Mouse (Mus musculus): ENCODE data around the gene Mon2. TPM values are rescaled to one million over a fixed set of nuclear protein-coding genes. Genes with fewer than 3 reads are reported as not detected.

Mon2 gene
- polyA plus RNA-seq, 1 experiment from 2014 or later, result 26.0 TPM

DNA sequence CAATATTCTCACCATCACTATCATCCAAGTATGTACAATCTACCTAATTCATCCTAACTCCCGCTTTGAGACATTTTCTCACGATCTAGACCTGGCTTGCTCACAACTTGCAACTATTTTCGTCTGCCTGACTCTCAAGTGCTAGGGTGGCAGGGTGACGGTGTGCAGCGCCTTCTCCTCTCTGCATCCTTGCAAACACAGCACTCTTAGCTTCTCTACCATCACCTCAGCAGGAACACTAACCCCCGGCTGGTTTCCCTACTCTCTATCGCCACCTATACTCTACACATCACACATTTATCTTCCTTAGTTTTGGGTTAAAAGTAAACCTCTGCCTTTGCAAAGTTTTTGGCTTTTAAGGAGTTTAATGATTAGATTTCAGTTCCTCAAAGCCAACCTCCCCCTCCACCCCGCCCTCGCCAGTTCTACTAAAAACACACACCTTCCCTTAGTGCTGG is 88.6 kb downstream of the Mon2 start:
- no peaks in the 10 kb centered on the region for H3K27me3 ChIP-seq (replicated peaks; ENCODE audit: low read depth, poor library complexity, severe bottlenecking)
- DNase-seq (ENCODE audit: low spot score), result peak; percentile 61
- peak overlapping the region; percentile 67; the same call in 1 of the 2 replicates for H3K27ac ChIP-seq (replicated peaks)
- peaks cover 29% of the 10 kb centered on the region for H3K4me1 ChIP-seq
- H3K36me3 ChIP-seq (replicated peaks), result peaks cover 20% of the 10 kb centered on the region
- no peaks in the 10 kb centered on the region for H3K9me3 ChIP-seq
- WGBS, result 23% methylated on average over 9 of the region's 9 CpGs
- no peak overlapping the region for H3K4me3 ChIP-seq

DNA sequence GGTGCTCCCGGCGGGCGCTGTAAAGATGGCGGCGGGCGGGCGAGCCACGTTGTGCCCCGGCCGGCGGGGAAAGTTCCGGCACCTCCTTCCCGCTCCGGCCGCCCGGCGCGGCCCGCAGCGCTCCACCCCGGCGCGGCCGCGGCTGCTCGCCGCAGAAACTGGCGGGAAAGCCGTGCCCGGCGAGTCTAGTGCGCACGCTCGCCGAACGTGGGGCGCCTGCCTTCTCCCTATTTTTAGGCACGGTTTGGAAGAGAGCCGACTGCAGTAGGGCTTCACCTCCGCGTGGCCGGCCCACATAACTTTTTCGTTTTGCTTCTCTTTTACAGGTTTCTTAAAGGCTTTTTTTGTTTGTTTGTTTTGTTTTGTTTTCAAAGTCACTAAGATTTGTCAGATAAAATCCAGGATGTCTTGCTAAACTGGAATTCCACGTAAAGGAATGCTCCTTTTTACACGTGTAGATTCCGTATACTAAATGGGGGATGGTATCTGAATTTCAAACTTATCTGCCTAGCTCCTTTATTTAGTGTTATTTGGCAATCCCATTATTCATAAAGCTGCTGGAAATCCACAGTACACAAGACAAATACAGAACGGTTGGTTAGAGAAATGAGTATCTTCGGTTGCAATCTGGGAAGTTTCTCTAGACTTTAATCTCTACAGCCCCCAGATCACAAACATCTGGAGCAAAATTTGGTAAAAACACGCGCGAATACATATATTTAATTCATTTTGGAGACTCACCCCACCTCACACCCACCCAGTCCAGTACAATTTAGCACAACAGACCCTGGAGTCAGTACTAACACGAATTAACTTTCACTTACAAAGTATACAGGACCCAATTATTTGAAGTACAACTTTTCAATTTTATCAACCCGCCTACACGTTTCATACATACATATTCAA is 89.7 kb downstream of the Mon2 start:
- peaks cover 29% of the 10 kb centered on the region for H3K4me1 ChIP-seq
- no peaks in the 10 kb centered on the region for H3K9me3 ChIP-seq
- H3K4me3 ChIP-seq, result peak overlapping the region; percentile 93
- H3K27me3 ChIP-seq (replicated peaks; ENCODE audit: low read depth, poor library complexity, severe bottlenecking), result no peaks in the 10 kb centered on the region
- H3K27ac ChIP-seq (replicated peaks), result peak overlapping the region; percentile 100
- WGBS, result 11% methylated on average over 54 of the region's 54 CpGs
- DNase-seq (ENCODE audit: low spot score), result peak; percentile 89
- H3K36me3 ChIP-seq (replicated peaks), result peaks cover 28% of the 10 kb centered on the region

DNA sequence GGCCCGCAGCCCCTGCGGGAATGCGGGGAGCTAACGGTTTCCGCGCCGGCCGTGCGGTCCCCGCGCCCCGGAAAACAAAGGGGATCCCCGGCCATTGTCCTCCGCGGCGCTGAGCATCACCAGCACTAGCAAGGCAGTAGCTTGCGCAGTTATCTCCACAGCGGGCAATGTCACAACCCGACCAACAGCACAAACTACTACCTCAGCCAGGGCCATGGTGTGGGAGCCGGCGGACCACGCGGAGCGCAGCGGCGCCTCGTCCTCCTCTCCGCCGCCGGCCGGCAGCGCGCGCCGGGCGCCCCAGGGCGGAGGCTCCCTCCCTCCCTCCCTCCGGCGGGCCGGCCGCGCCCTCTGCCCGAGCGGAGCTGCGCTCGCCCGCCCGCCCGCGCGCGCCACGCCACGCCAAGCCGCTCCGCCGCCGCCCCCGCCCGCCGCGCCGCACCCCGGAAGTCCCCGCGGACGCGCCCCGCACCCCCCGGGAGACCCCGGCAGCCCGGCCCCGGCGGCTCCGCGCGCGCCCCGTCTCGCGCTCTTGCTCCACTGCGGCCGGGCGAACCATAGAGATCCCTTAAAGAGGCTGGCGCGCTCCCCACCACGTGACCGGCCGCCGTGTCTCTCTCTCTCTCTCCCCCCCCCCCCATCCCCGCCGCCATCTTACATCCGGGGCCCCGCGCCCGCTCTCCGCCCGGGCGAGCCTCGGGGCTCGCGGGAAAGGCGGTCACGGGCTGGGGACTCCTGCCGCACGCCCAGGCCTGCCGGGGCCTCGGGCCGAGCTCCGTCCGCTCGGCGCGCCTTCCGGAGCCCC is 90.6 kb downstream of the Mon2 start:
- peak overlapping the region; percentile 93 for H3K4me3 ChIP-seq
- peaks cover 29% of the 10 kb centered on the region for H3K4me1 ChIP-seq
- DNase-seq (ENCODE audit: low spot score), result peak; percentile 92
- H3K27me3 ChIP-seq (replicated peaks; ENCODE audit: low read depth, poor library complexity, severe bottlenecking), result no peaks in the 10 kb centered on the region
- no peaks in the 10 kb centered on the region for H3K9me3 ChIP-seq
- peak overlapping the region; percentile 100 for H3K27ac ChIP-seq (replicated peaks)
- H3K36me3 ChIP-seq (replicated peaks), result peaks cover 28% of the 10 kb centered on the region
- WGBS, result 2% methylated on average over 94 of the region's 115 CpGs

DNA sequence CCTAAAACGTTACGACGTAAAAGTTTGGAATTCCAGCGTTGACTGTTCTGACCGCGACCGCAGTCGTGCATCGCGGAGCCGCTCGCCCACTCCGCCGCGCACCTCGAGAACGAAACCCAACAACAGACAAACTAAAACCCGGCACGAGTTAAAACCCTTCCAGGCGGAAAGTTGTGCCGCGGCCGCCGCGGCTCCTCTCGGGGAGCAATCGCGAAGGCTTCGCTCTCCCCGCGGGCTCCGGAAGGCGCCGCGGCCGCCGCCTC is 91.1 kb downstream of the Mon2 start:
- Histone ChIP-seq H3K36me3 (replicated peaks) (peaks cover 30% of the 10 kb centered on the region), H3K27ac (replicated peaks) (peak overlapping the region; percentile 100), H3K9me3 (peaks cover 3% of the 10 kb centered on the region), H3K4me1 (peaks cover 29% of the 10 kb centered on the region), H3K27me3 (replicated peaks; ENCODE audit: low read depth, poor library complexity, severe bottlenecking) (no peaks in the 10 kb centered on the region), H3K4me3 (peak overlapping the region; percentile 93)
- WGBS, result under 1% methylated on average over 37 of the region's 37 CpGs
- no peak for DNase-seq (ENCODE audit: low spot score)

DNA sequence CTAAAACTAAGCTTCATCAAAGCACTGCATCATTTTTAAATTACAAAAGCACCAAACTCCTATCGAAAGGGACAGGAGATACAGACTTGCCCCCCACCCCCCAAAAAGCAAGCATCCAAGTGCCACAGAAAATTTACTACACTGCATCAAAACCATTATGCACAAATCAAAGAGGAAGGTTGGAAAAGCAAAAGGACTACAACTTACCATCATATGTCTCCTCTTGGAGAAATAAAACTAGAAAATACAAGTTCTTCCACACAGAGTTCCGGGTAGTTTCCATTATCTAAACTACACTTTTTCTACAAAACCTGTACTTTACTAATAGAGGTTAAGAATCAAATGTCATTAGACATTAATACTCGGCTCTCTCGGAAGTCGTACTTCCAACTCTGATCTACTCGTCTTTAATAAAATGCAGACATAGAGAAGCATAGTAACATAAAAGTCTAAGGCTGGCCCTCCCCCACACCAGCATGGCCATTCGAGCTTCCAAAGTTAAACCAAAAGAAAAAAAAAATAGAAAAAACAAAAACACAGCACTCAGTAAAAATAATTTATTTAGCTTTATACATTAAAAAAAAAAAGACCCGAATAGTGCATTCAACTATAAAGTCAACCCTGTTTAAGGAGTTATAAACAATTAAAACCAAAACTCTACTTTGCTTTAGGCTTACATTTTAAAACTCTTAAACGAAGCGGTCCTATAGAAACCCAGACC is 91.6 kb downstream of the Mon2 start:
- Histone ChIP-seq H3K4me3 (peak overlapping the region; percentile 93), H3K27ac (replicated peaks) (peak overlapping the region; percentile 100), H3K4me1 (peaks cover 29% of the 10 kb centered on the region), H3K27me3 (replicated peaks; ENCODE audit: low read depth, poor library complexity, severe bottlenecking) (no peaks in the 10 kb centered on the region), H3K36me3 (replicated peaks) (peaks cover 35% of the 10 kb centered on the region), H3K9me3 (peaks cover 6% of the 10 kb centered on the region)
- DNase-seq (ENCODE audit: low spot score), result no peak
- 7% methylated on average over 10 of the region's 10 CpGs for WGBS

DNA sequence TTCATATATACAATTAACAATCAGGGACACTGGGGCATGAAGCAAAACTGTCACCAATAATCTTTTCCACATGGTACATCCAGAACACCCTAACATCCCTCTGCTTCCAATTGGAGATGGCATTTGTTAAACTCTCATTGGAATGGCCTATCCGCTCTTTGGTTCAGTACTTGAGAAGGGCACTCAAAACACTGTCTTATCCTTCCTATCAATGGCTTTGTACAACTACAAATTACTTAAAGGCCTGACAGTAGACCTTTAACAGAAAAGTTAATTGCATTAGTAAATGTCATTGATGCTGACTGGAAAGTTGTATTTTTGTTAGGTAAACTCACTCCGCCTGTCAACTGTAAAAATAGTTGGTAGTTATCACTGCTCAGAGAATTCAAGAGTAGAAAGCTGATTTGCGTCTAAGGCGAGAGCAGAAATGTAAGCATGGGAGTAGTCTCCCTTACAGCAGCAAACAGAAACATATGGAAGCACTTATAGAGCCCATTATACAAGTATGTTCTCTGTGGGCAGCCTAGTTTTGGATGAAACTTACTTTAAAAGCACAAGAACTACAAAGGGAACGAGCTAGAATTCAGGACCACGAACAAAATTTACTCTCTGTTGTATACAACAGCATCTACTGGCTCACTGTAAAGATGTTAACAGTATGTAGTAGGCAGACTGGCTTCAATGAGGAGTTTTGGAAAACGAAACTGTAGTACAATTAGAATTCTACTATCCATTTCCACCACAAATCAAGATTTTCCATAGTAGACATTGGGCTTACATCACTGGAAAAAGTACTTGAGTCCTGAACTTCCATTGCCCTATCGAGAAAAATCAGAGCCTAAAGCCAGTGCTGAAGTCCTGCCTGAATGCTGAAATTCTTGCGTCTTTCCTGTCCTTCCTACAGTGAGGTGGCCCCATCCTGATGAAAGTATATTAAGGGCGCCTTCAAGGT is 92.5 kb downstream of the Mon2 start:
- 42% methylated on average over 10 of the region's 10 CpGs for WGBS
- H3K4me1 ChIP-seq, result peaks cover 29% of the 10 kb centered on the region
- peaks cover 6% of the 10 kb centered on the region for H3K9me3 ChIP-seq
- no peaks in the 10 kb centered on the region for H3K27me3 ChIP-seq (replicated peaks; ENCODE audit: low read depth, poor library complexity, severe bottlenecking)
- peak overlapping the region; percentile 100 for H3K27ac ChIP-seq (replicated peaks)
- H3K4me3 ChIP-seq, result peak overlapping the region; percentile 93
- H3K36me3 ChIP-seq (replicated peaks), result peaks cover 41% of the 10 kb centered on the region
- no peak for DNase-seq (ENCODE audit: low spot score)

DNA sequence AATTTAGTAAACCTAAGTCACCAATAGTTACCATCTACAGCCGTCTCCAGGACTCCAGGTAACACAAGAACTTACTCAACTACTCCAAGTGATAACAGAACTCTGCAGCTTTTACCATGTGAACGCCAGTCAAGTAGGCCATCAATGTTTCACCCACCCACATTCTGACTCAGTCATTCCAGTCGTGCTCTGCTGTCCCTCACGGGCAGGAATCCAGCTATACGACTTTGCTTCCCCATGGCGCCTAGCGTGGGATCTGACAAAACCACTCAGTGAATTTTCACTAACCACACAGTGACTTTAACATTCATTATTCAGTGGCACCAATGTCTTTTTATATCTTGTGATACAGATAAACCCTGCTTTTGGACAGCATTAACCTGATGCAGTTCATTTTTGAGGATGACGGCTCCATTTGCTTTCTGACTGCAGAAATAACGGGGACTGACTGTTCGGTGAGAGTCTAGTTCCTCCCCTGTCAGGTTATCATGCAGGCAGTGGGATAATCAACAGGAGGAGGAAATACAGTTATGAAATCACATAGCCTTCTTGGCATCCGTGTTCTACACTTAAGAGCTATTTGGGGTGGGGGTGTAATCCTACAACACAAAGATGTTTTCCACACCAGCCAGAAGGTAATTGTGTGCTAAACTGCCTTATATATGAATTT is 93.3 kb downstream of the Mon2 start:
- peaks cover 29% of the 10 kb centered on the region for H3K4me1 ChIP-seq
- no peaks in the 10 kb centered on the region for H3K27me3 ChIP-seq (replicated peaks; ENCODE audit: low read depth, poor library complexity, severe bottlenecking)
- H3K9me3 ChIP-seq, result peaks cover 6% of the 10 kb centered on the region
- WGBS, result 91% methylated on average over 11 of the region's 11 CpGs
- DNase-seq (ENCODE audit: low spot score), result no peak
- peaks cover 41% of the 10 kb centered on the region for H3K36me3 ChIP-seq (replicated peaks)
- H3K4me3 ChIP-seq, result peak overlapping the region; percentile 93
- H3K27ac ChIP-seq (replicated peaks), result no peak overlapping the region; the same call in 1 of the 2 replicates

DNA sequence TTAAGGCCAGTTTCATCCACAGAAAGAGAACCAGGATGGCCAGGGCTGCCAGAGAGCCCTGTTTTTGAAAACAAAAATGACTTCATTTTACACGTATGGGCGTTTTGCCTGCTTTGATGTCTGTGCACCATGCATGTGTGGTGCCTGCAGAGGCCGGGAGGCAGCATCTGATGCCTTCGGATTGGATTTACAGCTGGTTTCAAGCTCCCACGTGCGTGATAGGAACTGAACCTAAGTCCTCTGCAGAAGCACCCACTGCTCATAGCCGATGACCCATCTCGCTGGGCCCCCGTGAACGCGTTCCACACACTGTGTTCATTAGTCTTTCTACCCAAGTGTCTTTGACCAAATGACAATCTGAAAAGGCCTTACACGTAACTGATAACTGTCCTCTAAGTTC is 96.2 kb downstream of the Mon2 start:
- Histone ChIP-seq H3K4me3 (no peak overlapping the region), H3K27ac (replicated peaks) (no peak overlapping the region), H3K27me3 (replicated peaks; ENCODE audit: low read depth, poor library complexity, severe bottlenecking) (no peaks in the 10 kb centered on the region), H3K4me1 (peaks cover 13% of the 10 kb centered on the region), H3K9me3 (peaks cover 6% of the 10 kb centered on the region), H3K36me3 (replicated peaks) (peaks cover 41% of the 10 kb centered on the region)
- no peak for DNase-seq (ENCODE audit: low spot score)
- 96% methylated on average over 12 of the region's 12 CpGs for WGBS

DNA sequence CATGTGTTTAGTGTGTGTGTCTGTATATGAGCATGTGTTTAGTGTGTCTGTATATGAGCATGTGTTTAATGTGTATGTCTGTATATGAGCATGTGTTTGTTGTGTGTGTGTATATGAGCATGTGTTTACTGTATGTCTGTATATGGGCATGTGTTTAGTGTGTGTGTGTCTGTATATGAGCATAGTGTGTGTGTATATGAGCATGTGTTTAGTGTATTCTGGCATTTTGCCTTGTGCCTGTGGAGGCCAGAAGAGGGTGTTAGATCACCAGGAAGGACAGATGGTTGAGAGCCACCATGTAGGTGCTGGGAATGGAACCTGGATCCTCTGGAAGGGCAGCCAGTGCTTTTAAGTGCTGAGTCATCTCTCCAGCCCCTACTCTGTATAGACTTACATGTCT is 96.9 kb downstream of the Mon2 start:
- H3K4me1 ChIP-seq, result peaks cover 13% of the 10 kb centered on the region
- peaks cover 41% of the 10 kb centered on the region for H3K36me3 ChIP-seq (replicated peaks)
- no peak overlapping the region for H3K4me3 ChIP-seq
- DNase-seq (ENCODE audit: low spot score), result no peak
- no peaks in the 10 kb centered on the region for H3K27me3 ChIP-seq (replicated peaks; ENCODE audit: low read depth, poor library complexity, severe bottlenecking)
- H3K9me3 ChIP-seq, result peaks cover 6% of the 10 kb centered on the region
- no peak overlapping the region for H3K27ac ChIP-seq (replicated peaks)

DNA sequence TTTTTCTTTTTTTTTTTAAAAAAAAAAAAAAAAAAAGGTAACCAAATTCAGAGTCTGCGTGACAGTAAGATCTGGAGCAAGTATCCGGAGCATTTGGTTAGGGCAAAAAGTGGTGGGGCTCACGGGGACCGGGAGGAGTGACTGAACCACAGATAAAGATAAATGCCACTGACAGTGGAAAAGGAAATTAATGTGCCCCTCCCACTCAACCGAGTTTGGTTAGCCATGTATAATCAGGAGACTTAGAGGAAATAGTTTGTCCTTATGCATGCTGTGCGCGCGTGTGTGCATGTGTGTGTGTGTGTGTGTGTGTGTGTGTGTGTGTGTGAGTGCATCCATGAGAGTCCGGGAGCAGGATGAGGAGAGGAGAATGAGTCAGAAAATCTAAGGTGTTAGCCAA is 100.3 kb downstream of the Mon2 start:
- 87% methylated on average over 9 of the region's 9 CpGs for WGBS
- Histone ChIP-seq H3K27ac (replicated peaks) (no peak overlapping the region), H3K36me3 (replicated peaks) (peaks cover 20% of the 10 kb centered on the region), H3K4me1 (no peaks in the 10 kb centered on the region), H3K27me3 (replicated peaks; ENCODE audit: low read depth, poor library complexity, severe bottlenecking) (no peaks in the 10 kb centered on the region), H3K9me3 (peaks cover 6% of the 10 kb centered on the region), H3K4me3 (no peak overlapping the region)
- DNase-seq (ENCODE audit: low spot score), result no peak

DNA sequence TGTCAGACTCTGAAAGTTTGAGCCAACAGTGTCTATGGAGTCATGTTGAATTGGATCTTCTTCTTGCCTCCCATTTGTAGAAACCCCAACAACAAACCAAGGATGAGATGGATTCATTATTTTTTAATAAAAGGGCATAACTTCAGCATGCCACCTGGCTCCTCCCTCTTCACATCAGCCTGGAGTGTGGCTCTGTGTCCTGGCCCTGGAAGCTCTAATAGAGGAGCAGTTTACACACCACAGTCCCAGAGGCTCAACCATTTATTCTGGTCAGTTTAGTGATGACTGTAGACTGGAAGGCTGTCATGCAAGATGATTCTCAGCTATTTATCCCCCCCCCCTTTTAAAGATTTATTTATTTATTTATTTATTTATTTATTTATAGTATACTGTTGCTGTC is 103.1 kb downstream of the Mon2 start:
- no peaks in the 10 kb centered on the region for H3K9me3 ChIP-seq
- no peaks in the 10 kb centered on the region for H3K4me1 ChIP-seq
- H3K27me3 ChIP-seq (replicated peaks; ENCODE audit: low read depth, poor library complexity, severe bottlenecking), result no peaks in the 10 kb centered on the region
- DNase-seq (ENCODE audit: low spot score), result no peak
- no peaks in the 10 kb centered on the region for H3K36me3 ChIP-seq (replicated peaks)
- H3K27ac ChIP-seq (replicated peaks), result no peak overlapping the region
- no peak overlapping the region for H3K4me3 ChIP-seq

All from embryonic facial prominence, embryonic 10.5 days (tissue).